Comparison of ENCODE assay signal across 9 mouse cellular contexts in the genomic region with DNA sequence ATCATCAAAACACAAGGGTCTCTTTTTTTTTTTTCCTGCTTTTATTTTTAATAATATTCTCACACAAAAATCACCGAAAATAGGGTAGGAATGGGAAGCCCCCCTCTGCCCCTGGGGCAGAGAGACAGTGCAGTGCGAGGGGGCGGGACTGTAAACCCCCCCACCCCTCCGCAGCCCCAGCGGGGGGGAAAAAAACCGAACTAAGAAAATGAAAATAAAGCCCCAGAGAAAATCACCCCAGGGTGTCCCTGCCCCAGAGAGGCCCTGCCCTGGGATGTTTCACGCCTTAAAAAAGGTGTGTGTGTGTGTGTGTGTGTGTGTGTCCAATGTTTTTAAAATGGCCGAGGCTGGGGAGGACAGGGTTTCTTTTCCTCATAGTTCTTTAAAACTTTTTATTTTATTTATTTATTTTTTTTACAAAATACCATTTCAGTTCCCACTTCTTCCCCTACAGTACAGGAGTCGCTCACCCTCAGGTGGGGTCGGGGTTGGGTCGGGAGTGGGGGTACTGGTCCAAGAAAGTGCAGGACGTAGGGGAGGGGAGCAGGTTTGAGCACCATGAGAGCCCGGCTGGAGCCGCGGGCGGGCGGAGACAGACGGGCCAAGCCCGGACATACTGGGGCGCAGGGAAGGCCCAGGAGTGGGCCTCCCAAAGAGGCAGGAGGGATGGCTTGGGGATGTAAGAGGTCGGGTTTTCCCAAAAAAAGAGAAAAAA. TPM values are rescaled to one million over a fixed set of nuclear protein-coding genes. Genes with fewer than 3 reads are reported as not detected.
DNase-seq lines count a peak whose midpoint lies in the region; ATAC-seq and TF ChIP-seq lines count a peak whose summit lies in the region.
"Had no signal": no experiment of that assay in that cellular context is flagged by ENCODE, and none has a peak within 500 bp of the region (broad histone marks: within the 10 kb centered on the region; RNA-seq: fewer than 3 reads in every experiment).

No protein-coding gene starts in this region.

- peak overlapping the region; percentile 79 for H3K27ac ChIP-seq in midbrain, embryonic 10.5 days (replicated peaks)
- H3K27ac ChIP-seq in midbrain, embryonic 15.5 days, result no peak overlapping the region
- H3K27ac ChIP-seq in intestine, postnatal 0 days (ENCODE audit: low read depth, low read length), result peak overlapping the region; percentile 23
- H3K27ac ChIP-seq in stomach, embryonic 14.5 days (ENCODE audit: low read length), result no peak overlapping the region; the same call in 1 of the 2 replicates

- DNase-seq in adrenal gland, postnatal 14 days, result peak; percentile 16
- DNase-seq in adrenal gland, postnatal 4 days (ENCODE audit: low spot score in 2 of 2), result no peak
- peak; percentile 38 for DNase-seq in midbrain, embryonic 10.5 days (ENCODE audit: low spot score)
- DNase-seq in spleen, postnatal 36 days (ENCODE audit: low spot score in 2 of 2), result no peak
- no peak for DNase-seq in layer of hippocampus, postnatal 25 days (ENCODE audit: extremely low spot score in 1 of 2, low spot score in 1 of 2)

- 3% methylated on average over 21 of the region's 21 CpGs for WGBS in midbrain, embryonic 10.5 days
- WGBS in midbrain, embryonic 15.5 days, result 18% methylated on average over 21 of the region's 21 CpGs
- WGBS in intestine, postnatal 0 days, result 50% methylated on average over 21 of the region's 21 CpGs
- 29% methylated on average over 21 of the region's 21 CpGs for WGBS in stomach, embryonic 14.5 days

- peak overlapping the region; percentile 63 for H3K4me3 ChIP-seq in midbrain, embryonic 10.5 days
- H3K4me3 ChIP-seq in midbrain, embryonic 15.5 days, result no peak overlapping the region
- H3K4me3 ChIP-seq in intestine, postnatal 0 days (ENCODE audit: low read depth, low read length), result no peak overlapping the region
- 0 out of 2 replicates have a peak overlapping the region, but pooled peaks have one; percentile 61 for H3K4me3 ChIP-seq in stomach, embryonic 14.5 days (ENCODE audit: low read depth, low read length)
- H3K4me3 ChIP-seq: megakaryocyte, embryonic 14.5 days had no signal

- no peak for ATAC-seq in midbrain, embryonic 15.5 days (replicated peaks)
- ATAC-seq in intestine, postnatal 0 days, result no peak
- ATAC-seq in stomach, embryonic 14.5 days (ENCODE audit: insufficient number of reproducible peaks, insufficient read depth, low FRiP score, low read depth), result no peak

- H3K27me3 ChIP-seq in midbrain, embryonic 10.5 days (ENCODE audit: low read depth, poor library complexity, severe bottlenecking), result peaks cover 28% of the 10 kb centered on the region
- H3K27me3 ChIP-seq in midbrain, embryonic 15.5 days (replicated peaks), result 0 out of 2 replicates have a peak, but pooled peaks cover 6% of the 10 kb centered on the region
- no peaks in the 10 kb centered on the region for H3K27me3 ChIP-seq in intestine, postnatal 0 days (replicated peaks; ENCODE audit: control insufficient read depth, insufficient read depth, low read length)
- no peaks in the 10 kb centered on the region for H3K27me3 ChIP-seq in stomach, embryonic 14.5 days (ENCODE audit: control insufficient read depth, insufficient read depth, low read length)
- H3K27me3 ChIP-seq: megakaryocyte, embryonic 14.5 days had no signal

- no peak overlapping the region for H3K4me2 ChIP-seq in midbrain, embryonic 15.5 days
- H3K4me2 ChIP-seq in intestine, postnatal 0 days (replicated peaks; ENCODE audit: low read depth), result peak overlapping the region; percentile 76; the same call in 1 of the 2 replicates
- H3K4me2 ChIP-seq in stomach, embryonic 14.5 days (replicated peaks; ENCODE audit: low read depth, low read length), result peak overlapping the region; percentile 76

- peaks cover 66% of the 10 kb centered on the region for H3K4me1 ChIP-seq in midbrain, embryonic 10.5 days
- peaks cover 23% of the 10 kb centered on the region for H3K4me1 ChIP-seq in midbrain, embryonic 15.5 days
- 0 out of 2 replicates have a peak, but pooled peaks cover 5% of the 10 kb centered on the region for H3K4me1 ChIP-seq in intestine, postnatal 0 days (replicated peaks; ENCODE audit: control insufficient read depth, insufficient read depth, low read length)
- peaks cover 38% of the 10 kb centered on the region; the same call in 1 of the 2 replicates for H3K4me1 ChIP-seq in stomach, embryonic 14.5 days (ENCODE audit: control insufficient read depth, insufficient read depth, low read length)

- peaks cover 46% of the 10 kb centered on the region for H3K36me3 ChIP-seq in midbrain, embryonic 10.5 days
- peaks cover 37% of the 10 kb centered on the region for H3K36me3 ChIP-seq in midbrain, embryonic 15.5 days (replicated peaks)
- peaks cover 37% of the 10 kb centered on the region for H3K36me3 ChIP-seq in intestine, postnatal 0 days (ENCODE audit: control insufficient read depth, insufficient read depth)
- H3K36me3 ChIP-seq in stomach, embryonic 14.5 days (ENCODE audit: control insufficient read depth, insufficient read depth, low read length), result peaks cover 39% of the 10 kb centered on the region

- H3K9me3 ChIP-seq in midbrain, embryonic 10.5 days (replicated peaks), result no peaks in the 10 kb centered on the region
- H3K9me3 ChIP-seq in midbrain, embryonic 15.5 days, result no peaks in the 10 kb centered on the region
- no peaks in the 10 kb centered on the region for H3K9me3 ChIP-seq in intestine, postnatal 0 days (ENCODE audit: control insufficient read depth)
- no peaks in the 10 kb centered on the region for H3K9me3 ChIP-seq in stomach, embryonic 14.5 days (ENCODE audit: control insufficient read depth, low read depth, low read length)
- H3K9me3 ChIP-seq: megakaryocyte, embryonic 14.5 days had no signal

- H3K9ac ChIP-seq in midbrain, embryonic 15.5 days, result no peak overlapping the region
- H3K9ac ChIP-seq in intestine, postnatal 0 days (ENCODE audit: low read depth, low read length), result no peak overlapping the region
- H3K9ac ChIP-seq in stomach, embryonic 14.5 days (replicated peaks; ENCODE audit: low read depth, low read length), result peak overlapping the region; percentile 25; the same call in 1 of the 2 replicates

- no peak for TF ChIP-seq CTCF in intestine, postnatal 0 days (IDR thresholded peaks at IDR 0.05; ENCODE audit: low read depth)

RNA-seq across cellular contexts. Expression of a gene that starts 0.6 kb away (rescaled TPM):
- 29.5 and 30.2 TPM in 2 replicates for total RNA-seq in adrenal gland, postnatal 14 days (2021)
- total RNA-seq in adrenal gland, postnatal 4 days (2021), result 10 to 100 TPM; 23.4 to 27.2 TPM
- 16.9 and 21.4 TPM in 2 replicates for polyA plus RNA-seq in midbrain, embryonic 10.5 days (2016; fragmentation: Nextera tagmentation; extraction: Ambion mirVana)
- 6.5 and 7.0 TPM in 2 replicates for polyA plus RNA-seq in midbrain, embryonic 15.5 days (2015; fragmentation: Nextera tagmentation; extraction: Ambion mirVana)
- 24.1 and 24.9 TPM in 2 replicates for polyA plus RNA-seq in intestine, postnatal 0 days (2015; fragmentation: Nextera tagmentation; extraction: Ambion mirVana)
- polyA plus RNA-seq in stomach, embryonic 14.5 days (2014; fragmentation: Nextera tagmentation; extraction: Ambion mirVana), result 30.0 and 30.3 TPM in 2 replicates
- total RNA-seq in layer of hippocampus, postnatal 25 days (2021), result 1 to 10 TPM; 2.5 TPM

RNA-seq across cellular contexts. Expression of a gene that starts 3.2 kb away (rescaled TPM):
- total RNA-seq in adrenal gland, postnatal 14 days (2021), result 34.2 and 42.6 TPM in 2 replicates
- total RNA-seq in adrenal gland, postnatal 4 days (2021), result 10 to 100 TPM; 42.0 to 44.3 TPM
- polyA plus RNA-seq in midbrain, embryonic 10.5 days (2016; fragmentation: Nextera tagmentation; extraction: Ambion mirVana), result 50.4 and 57.3 TPM in 2 replicates
- 32.7 and 33.5 TPM in 2 replicates for polyA plus RNA-seq in midbrain, embryonic 15.5 days (2015; fragmentation: Nextera tagmentation; extraction: Ambion mirVana)
- 8.6 and 8.9 TPM in 2 replicates for polyA plus RNA-seq in intestine, postnatal 0 days (2015; fragmentation: Nextera tagmentation; extraction: Ambion mirVana)
- 15.0 and 23.5 TPM in 2 replicates for polyA plus RNA-seq in stomach, embryonic 14.5 days (2014; fragmentation: Nextera tagmentation; extraction: Ambion mirVana)
- total RNA-seq in layer of hippocampus, postnatal 25 days (2021), result 10 to 100 TPM; 40.8 to 43.6 TPM

RNA-seq across cellular contexts. Expression of a gene that starts 3.4 kb away (rescaled TPM):
- total RNA-seq in adrenal gland, postnatal 14 days (2021), result 124 and 137 TPM in 2 replicates
- 100 to 1,000 TPM; 118 to 129 TPM for total RNA-seq in adrenal gland, postnatal 4 days (2021)
- 145 and 146 TPM in 2 replicates for polyA plus RNA-seq in midbrain, embryonic 10.5 days (2016; fragmentation: Nextera tagmentation; extraction: Ambion mirVana)
- polyA plus RNA-seq in midbrain, embryonic 15.5 days (2015; fragmentation: Nextera tagmentation; extraction: Ambion mirVana), result 96.8 and 101 TPM in 2 replicates
- 159 and 164 TPM in 2 replicates for polyA plus RNA-seq in intestine, postnatal 0 days (2015; fragmentation: Nextera tagmentation; extraction: Ambion mirVana)
- polyA plus RNA-seq in stomach, embryonic 14.5 days (2014; fragmentation: Nextera tagmentation; extraction: Ambion mirVana), result 158 and 177 TPM in 2 replicates
- 100 to 1,000 TPM; 100 to 116 TPM for total RNA-seq in layer of hippocampus, postnatal 25 days (2021)

RNA-seq across cellular contexts. Expression of a gene that starts 14.8 kb away (rescaled TPM):
- 53.7 and 61.3 TPM in 2 replicates for total RNA-seq in adrenal gland, postnatal 14 days (2021)
- 10 to 100 TPM; 48.7 to 52.5 TPM for total RNA-seq in adrenal gland, postnatal 4 days (2021)
- 31.8 and 37.1 TPM in 2 replicates for polyA plus RNA-seq in midbrain, embryonic 10.5 days (2016; fragmentation: Nextera tagmentation; extraction: Ambion mirVana)
- polyA plus RNA-seq in midbrain, embryonic 15.5 days (2015; fragmentation: Nextera tagmentation; extraction: Ambion mirVana), result 41.3 and 45.3 TPM in 2 replicates
- polyA plus RNA-seq in intestine, postnatal 0 days (2015; fragmentation: Nextera tagmentation; extraction: Ambion mirVana), result 18.2 and 23.6 TPM in 2 replicates
- polyA plus RNA-seq in stomach, embryonic 14.5 days (2014; fragmentation: Nextera tagmentation; extraction: Ambion mirVana), result 30.6 and 34.3 TPM in 2 replicates
- 10 to 100 TPM; 28.5 to 41.2 TPM for total RNA-seq in layer of hippocampus, postnatal 25 days (2021)

RNA-seq across cellular contexts. Expression of a gene that starts 29.4 kb away (rescaled TPM):
- total RNA-seq in adrenal gland, postnatal 14 days (2021), result 109 and 118 TPM in 2 replicates
- 100 to 1,000 TPM; 164 to 190 TPM for total RNA-seq in adrenal gland, postnatal 4 days (2021)
- polyA plus RNA-seq in midbrain, embryonic 10.5 days (2016; fragmentation: Nextera tagmentation; extraction: Ambion mirVana), result 41.7 and 50.6 TPM in 2 replicates
- polyA plus RNA-seq in midbrain, embryonic 15.5 days (2015; fragmentation: Nextera tagmentation; extraction: Ambion mirVana), result 98.2 and 102 TPM in 2 replicates
- 19.4 and 24.8 TPM in 2 replicates for polyA plus RNA-seq in intestine, postnatal 0 days (2015; fragmentation: Nextera tagmentation; extraction: Ambion mirVana)
- polyA plus RNA-seq in stomach, embryonic 14.5 days (2014; fragmentation: Nextera tagmentation; extraction: Ambion mirVana), result 85.3 and 87.4 TPM in 2 replicates
- total RNA-seq in layer of hippocampus, postnatal 25 days (2021), result 100 to 1,000 TPM; 504 to 538 TPM

Comparison
In these comparisons a context has a peak if more than half of its experiments do, and no peak if none do; other contexts are left out.
1. DNase-seq: peak in adrenal gland, postnatal 14 days (single experiment) and midbrain, embryonic 10.5 days (single experiment); none in adrenal gland, postnatal 4 days (0 of 2), spleen, postnatal 36 days (0 of 2) and layer of hippocampus, postnatal 25 days (0 of 2).
2. H3K27ac ChIP-seq: peak in midbrain, embryonic 10.5 days (single experiment) and intestine, postnatal 0 days (single experiment); none in midbrain, embryonic 15.5 days (single experiment) and stomach, embryonic 14.5 days (single experiment).
3. H3K4me3 ChIP-seq: peak in midbrain, embryonic 10.5 days (single experiment) and stomach, embryonic 14.5 days (single experiment); none in midbrain, embryonic 15.5 days (single experiment) and intestine, postnatal 0 days (single experiment).